Mouse (Mus musculus) erythroid progenitor cell, adult 5-6 weeks (primary cell): ENCODE data around the gene Ccdc151. TPM values are rescaled to one million over a fixed set of nuclear protein-coding genes. Genes with fewer than 3 reads are reported as not detected.

Experiments used
- ATAC-seq: replicated peaks from 2 replicates; pipeline ENCODE4 v1.8.0; 2016; ENCODE audit warnings: moderate number of reproducible peaks, mild to moderate bottlenecking, moderate TSS enrichment, inconsistent platforms; ENCODE audit not compliant: poor library complexity, low FRiP score, severe bottlenecking
- total RNA-seq, 2 experiments: library from RNA; stranded (forward) in 1 of 2; stranded (reverse) in 1 of 2; fragments of 150-400 nt in 1 of 2; fragments of 186-747, 209-891 nt in 1 of 2; gene quantifications; 2 replicates each; pipeline versions ENCODE4 v1.2.3 to v1.2.4; 2015 to 2017; ENCODE audit warnings: low replicate concordance in 2 of 2

The Ccdc151 gene
- total RNA-seq (2015; ENCODE audit: low replicate concordance) (not detected in 2 replicates), total RNA-seq (2017; ENCODE audit: low replicate concordance) (not detected in 2 replicates)

DNA sequence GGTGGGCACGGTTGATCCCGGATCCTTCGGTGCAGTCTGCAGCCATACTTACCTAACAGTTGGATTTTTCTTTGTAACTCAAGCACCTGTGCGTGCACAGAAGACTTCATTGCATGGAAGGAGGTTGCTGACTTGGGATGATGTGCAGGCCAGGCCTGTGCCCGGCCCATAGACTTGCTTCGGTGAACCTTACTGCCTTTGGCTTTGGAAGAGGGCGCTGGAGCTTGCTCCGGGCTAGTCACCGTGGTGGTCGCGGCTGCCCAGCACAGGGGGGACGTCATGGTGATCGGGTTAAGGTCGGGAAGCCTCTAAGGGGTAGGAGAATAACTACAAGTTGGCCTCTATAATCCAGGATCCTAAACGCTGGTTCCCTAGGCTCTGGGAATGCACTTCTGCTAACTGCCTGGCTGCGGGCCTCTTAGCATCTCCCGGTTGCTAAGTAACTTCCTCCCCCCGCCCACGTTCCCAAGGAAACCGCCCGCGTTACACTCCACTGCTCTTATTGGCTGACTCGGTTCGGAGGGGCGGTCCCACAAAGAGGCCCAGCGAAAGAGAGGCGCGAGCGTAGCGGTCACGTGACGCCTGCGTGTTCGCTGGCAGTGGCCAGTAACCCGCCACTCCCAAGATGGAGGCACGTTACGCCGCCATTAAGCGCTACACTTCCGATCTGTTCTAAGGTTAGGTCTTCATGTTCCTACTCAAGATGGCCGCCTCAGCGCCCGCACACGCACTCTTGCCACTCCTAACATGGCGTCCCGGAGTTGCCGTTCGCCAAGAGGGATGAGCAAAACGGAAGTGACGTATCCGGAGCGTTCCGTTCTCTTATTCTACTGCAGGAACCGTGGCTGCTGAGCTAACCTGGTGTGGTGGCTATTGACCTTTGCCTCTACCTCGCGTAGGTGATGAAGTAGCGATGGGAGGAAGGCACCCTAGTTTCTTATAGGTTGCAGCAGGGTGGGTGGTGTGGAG is at the start of gene Ccdc151, which contains the start of gene Prkcsh:
Gene Ccdc151, minus strand, starts transcription at position 441 of the 969 bp plus-strand sequence.
Gene Prkcsh, plus strand, starts transcription at position 613 of the 969 bp plus-strand sequence.
- peak; percentile 94 for ATAC-seq

DNA sequence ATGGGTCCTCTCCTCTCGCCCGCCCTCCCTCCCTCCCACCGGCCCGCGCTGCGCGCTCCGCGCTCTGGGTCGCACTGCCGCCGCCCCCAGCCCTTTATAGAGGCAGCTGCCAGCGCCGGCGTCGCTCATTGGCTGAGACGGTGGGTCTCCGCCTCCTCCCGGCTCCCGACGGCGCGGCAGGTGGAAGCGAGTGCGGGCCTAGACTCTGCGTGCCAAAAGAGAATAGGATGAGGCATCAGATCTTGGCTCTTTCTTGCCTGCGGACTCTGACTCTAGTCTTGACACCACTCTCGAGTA is 49.5 kb upstream of the Ccdc151 start, which contains the start of gene Elavl3:
Gene Elavl3, minus strand, starts transcription at position 66 of the 297 bp plus-strand sequence.
- ATAC-seq, result no peak

DNA sequence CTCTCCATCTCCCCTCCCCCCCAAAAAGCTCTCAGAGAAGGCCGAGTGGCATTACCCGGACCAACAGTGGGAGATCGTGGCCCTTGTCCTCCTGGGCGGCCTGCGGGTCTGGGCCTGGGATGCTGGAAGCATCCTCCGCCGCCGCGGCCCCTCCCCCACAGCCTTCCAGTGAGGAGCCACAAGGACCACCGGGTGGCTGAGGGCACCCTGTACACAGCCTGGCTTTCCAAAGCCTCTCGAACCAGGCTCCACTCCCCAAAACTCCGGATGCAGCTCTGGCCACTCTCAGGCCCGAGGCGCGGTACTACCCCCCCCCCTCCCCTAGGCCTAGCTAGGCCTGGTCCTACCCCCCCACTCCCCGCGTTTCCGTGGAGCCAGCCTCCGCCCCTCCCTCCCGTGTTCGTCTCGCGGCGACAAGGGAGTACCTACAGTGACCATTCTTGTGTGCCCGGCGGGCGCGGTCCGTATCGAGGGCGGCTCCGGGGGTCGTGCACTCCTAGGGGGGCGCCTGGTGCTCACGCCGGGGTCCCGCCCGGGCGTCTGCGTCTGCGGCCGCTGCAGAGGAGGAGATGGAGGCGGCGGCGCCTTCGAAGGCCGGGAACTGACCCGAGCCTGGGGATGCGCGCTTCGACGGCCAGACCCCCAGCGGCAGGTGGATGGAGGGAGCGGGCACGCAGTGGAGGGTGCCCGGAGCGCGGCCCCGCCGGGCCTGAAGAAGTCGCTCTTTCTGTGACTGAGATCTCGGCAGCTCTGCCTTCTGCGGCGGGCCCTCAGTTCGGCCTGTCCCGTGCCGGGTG is 48.9 kb upstream of the Ccdc151 start:
- no peak for ATAC-seq

DNA sequence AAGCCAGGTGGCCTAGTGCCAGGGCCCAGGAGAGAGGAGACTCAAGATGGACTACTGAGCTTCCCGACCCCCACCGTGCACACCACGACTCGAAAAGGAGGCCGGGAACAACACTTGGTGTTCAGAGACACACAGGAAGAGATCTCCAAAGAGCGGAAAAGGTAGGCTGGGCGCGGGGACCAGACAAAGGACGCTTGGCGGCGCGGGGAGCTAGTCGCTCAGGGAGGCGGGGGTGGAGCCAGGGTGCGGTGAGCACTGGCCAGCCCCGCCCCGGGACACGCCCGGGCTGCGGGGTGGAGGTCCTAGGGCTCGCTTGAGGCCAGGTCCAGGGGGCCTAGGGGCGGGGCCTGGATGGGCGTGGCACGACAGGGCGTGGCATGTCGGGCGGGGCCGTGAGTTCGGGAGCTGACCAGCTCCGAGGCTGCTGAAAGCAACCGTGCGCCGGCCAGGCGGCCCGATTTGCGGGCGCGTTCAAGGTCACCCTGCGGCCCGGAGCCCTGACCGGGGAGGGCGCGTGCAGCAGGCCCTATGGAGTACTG is 48.0 kb upstream of the Ccdc151 start:
- ATAC-seq, result peak; percentile 60

DNA sequence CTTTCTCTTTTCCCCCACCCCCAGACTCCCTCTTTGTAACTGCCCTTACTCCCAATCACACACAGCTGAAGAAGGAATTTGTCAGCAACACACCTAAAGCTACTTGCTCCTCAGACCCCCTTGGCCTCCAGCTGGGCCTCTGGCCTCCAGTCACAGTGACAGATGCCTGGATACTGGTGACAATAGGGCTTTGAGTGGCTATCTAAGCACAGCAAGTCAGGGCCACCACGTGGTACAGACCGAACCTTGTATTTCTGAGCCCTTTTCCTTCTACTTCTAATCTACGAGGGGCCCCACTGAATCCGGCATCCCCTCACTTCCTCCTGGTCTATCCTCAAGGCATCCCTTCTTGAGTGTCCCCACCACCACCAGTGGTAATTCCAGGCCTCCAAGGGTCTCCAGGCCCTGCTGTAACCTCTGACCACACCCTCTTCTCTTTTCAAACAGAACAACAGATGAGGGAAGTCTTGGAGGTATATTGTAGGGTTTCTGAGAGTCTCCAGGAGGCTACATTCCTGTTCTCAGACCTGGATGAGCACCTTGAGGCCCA is 47.4 kb upstream of the Ccdc151 start:
- ATAC-seq, result 0 out of 2 replicates have a peak, but pooled peaks have one; percentile 4

DNA sequence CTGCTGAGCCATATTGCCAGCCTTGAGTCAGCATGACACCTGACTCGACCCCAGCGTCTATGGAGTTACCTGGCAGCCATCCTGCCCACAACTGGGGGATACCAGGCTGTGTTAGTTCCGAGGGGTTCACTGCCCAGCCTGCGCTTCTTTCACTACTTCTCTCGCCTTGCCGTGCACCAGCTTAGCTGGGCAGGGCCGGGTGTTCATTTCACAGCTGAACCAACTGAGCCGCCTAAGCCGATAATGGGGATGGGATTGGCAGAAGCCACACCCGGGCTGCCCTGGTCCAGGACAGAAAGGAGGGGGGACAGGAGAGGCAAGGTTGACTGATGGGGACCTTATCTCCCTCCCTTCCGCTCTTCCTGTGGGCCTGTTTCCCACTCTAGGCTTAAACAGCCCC is 46.9 kb upstream of the Ccdc151 start:
- no peak for ATAC-seq

DNA sequence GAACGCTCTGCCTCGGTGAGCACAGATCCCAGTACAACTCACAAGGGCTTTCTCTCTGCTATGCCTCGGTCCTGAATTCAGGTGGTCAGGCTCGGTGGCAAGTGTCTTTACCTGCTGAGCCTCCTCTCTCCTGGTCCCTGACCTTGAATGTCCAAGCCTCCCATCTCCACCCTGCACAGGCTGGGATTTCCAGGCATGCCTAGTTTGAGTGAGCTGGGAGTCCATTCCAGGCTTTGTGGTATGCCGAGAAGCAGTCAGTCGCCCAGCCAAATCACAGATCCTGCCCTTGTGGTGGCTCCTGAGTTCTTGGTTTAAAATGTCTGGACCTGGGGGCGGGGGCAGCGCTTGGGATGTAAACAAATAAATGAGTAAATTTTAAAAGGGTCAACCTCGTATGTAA is 44.9 kb upstream of the Ccdc151 start:
- no peak for ATAC-seq

DNA sequence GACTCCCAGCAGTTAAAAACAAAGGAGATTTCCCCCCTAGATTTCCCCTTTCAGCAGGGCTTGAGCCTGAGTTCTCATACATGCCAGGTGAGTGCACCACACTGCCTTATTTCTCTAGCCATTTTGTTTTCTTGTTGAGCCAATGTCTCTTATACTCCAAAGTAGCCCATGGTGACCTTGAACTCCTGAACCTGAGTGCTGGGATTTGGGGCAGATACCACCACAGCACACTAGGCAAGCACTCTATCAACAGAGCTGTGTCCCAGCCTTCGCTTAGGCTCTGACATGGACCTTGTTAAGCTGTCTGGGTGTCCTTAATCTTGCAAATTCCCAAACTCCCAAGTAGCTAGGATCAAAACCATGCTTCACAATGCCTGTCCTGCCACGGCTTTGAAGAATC is 39.4 kb upstream of the Ccdc151 start:
- no peak for ATAC-seq

DNA sequence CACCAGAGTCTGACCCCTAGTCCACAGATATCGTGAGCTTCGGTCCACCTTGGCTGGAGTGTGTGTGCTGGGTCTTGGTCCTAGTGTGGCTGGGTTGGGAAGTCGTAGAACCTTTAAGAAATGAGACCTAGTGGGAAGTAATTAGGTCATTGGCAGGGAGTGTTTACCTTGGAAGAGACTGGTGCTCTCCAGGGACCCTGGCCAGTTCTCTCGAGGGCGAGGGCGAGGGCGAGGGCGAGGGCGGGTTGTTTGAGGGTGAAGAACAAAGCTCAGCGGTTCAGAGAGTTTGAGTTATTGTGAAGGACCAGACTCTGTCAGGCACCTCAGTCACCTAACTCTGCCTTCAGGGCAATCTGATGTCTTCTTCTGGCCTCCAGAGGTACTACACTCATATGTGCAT is 35.4 kb upstream of the Ccdc151 start:
- ATAC-seq, result no peak

DNA sequence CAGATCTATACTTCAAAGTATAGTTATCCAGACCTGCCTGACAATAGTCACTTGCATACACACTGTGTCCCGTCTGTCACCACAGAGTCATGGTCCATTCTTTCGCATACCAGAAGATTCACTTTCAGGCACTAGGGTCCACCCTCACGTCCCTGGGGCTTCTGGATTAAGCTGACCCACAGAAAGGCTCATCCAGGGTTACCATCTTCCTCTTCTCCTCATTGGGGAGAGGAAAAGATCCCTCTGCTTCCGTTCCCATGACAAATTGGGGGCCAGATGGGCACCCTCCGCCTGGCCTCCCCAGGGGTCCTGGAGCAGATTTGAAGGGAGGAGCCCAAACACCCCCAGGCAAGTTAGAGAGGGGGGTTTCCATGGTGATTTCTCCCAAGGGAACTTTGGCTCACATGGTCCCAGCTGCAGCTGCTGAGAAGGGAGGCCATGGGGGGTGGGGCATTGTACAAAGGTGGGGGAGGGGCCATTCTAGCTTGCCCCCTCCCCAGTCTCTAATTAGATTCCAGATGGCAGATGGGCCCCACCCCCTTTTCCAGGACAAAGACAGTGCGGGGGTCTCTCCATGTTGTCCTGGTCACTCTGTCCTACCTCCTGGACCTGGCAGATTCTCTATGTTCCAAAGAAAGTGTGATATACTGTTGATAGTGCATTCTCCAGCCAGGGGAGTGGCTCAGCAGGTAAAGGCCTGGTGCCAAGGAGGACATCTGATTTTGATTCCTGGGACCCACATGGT is 33.0 kb upstream of the Ccdc151 start:
- ATAC-seq, result no peak

DNA sequence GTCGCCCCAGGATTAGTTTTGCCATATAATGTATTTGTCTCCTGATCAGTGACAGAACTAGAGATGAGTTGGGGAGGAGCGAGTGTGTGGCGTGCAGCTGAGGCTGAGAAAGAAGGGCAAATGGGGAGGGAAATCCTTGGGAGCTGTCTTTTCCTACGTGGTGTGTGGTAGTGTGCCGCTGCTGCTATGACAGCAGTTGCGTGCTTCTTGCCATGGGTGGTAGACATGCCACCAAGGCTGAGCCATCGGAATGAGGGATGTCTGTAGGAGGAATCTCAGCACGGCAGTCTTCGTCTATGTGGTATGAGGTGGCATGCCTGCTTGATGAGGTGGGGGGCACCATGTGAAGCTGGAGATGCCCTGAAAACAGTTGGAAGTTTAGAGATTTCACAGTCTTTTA is 28.0 kb upstream of the Ccdc151 start:
- no peak for ATAC-seq

DNA sequence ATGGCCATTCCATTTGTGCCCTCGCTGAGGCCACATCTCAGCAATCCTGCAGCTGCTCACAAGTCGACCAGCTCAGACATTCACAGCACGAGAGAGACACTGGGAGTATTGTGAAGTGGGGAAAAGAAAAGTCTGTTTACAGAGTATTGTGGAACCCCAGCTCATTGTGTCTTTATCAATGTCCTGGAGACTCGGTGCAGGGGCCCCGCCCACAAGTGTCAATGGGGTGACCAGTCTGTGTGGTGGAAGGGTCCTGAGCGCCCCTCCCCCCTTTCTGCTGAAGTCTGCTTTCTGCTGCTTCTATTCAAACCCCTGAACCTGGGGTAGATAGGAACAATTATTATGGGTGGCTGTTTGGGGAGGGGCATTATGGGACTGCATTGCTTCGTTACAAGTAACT is 26.0 kb upstream of the Ccdc151 start:
- ATAC-seq, result no peak

DNA sequence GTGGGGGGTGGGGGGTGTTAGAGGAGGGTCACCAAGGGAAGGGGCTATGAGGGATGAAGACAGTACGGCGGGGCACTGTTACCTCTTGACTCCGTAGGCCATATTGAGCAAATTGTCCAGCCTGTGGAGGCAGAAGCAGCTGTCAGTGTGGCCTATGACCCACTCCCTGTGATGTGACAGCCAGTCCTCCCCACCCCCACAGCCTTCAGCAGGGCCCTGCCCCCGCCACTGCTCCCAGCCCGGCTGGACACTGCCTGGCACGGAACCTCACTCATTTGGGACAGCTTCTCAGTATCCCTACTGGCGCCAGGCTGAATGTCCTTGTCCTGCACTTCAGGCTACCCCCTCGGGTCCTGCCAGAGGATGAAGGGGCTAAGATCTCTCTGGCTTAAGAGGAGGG is 22.2 kb upstream of the Ccdc151 start:
- no peak for ATAC-seq

DNA sequence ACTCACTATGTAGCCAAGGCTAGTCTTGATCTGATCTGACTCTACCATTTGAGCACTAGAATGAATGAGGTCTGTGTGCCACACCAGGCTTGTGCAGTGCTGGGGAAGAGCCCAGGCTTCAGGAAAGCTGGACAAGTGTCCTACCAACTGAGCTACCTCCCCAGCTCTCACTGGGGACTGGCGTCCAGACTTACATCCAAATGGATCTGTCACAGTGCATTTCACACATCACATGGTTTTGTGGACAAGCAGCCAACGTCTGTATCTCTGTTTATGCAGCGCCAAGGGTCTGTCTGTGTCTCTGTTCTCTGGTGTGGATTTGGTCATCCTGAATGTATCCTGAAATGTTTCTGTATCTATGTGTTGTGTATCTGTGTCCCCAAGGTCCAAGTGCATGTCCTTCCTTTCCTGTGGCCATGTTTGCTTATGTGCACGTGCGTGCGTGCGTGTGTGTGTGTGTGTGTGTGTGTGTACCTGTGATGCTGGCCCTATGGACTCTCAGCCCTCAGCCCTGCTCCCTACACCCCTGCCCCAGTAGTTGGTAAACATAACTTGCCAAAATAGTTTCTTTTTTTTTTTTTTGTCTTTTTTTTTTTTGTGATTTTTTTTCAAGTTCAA is 14.9 kb upstream of the Ccdc151 start:
- ATAC-seq, result no peak

DNA sequence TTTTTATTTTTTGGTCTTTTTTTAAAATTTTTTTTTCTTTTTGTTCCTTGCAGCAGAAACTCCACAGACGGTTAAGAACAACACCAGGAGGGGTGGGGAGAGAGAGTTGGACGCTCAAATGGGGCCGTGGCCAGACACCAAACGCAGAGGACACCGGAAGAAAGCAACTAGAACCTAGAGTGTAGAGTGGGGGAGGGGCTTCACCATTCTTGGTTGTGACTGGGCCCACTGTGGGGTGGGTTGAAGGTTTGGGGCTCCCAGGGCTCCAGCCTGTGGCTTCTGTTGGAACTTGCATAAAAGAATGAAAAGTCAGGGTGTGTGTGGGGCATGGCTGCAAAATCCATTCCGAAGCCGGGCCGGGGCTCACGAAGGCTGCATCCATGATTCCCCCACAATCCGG is 13.8 kb upstream of the Ccdc151 start:
- ATAC-seq, result no peak

DNA sequence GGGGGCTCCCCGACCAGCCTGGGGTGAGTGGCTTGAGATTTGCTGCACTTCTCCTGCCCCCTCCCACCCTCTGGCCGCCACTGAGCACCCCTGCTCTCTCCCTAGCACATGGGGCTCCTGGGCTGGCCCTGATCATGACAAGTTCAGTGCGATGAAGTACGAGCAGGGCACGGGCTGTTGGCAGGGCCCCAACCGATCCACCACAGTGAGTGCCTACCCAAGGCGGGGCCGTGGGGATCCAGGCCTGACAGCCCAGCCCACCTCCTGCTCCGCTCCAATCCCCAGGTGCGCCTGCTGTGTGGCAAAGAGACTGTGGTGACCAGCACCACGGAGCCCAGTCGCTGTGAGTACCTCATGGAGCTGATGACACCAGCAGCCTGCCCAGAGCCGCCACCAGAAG is 10.3 kb upstream of the Ccdc151 start:
- no peak for ATAC-seq

DNA sequence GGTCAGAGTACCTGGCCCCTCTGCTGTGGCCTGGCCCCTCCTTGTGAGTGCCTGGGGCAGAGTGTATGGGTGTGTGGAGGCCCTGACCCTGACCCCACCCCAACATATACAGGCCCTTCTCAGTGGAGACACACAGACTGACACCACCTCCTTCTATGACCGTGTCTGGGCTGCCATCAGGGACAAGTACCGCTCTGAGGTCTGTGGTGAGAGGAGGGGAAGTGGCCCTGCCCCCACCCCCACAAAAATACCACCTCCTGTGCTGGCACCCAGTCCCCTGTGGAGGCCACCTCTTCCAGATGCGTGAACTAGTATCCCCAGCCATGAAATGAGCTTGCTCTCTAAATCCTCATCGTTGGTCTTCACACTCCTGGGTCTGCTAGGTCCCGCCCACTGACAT is 8.6 kb upstream of the Ccdc151 start:
- no peak for ATAC-seq

DNA sequence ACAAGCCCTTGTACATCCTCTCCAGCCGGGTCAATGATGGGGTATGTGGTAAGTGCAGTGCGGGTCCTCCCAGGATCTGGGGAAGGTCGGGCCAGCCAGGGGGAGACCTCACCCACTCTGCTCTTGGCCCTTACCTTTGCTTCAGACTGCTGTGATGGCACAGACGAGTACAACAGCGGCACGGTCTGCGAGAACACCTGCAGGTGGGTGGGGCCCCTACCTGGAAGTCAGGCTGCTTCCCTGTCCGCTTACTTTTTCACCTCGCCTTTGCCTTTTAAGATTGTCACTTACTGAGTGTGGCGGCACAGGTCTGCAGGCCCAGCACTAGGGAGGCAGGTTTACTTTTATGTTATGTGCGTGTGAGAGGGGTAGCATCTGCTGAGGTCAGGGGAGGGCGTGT is 2.1 kb upstream of the Ccdc151 start:
- ATAC-seq, result no peak

DNA sequence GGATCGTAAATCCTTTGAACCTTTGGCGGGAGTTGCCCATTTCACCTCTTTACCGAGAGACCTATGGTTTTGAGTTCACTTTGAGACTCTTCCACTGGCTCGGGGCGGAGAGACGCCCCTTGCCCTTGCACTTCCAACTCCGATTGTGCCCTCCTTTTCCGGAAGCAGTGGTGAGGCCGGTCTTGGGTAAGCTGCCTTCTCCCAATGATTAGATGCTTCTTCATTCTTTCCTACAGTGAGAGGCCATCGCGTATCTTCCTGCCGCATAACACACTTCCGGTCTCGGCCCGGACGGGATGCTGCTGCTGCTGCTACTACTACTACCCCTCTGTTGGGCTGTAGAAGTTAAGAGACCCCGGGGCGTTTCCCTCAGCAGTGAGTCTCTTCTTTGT is 725 bp upstream of the Ccdc151 start:
- ATAC-seq, result peak; percentile 52
